Mouse (Mus musculus) cerebellum, adult 8-10 months (tissue): ENCODE results near the gene Lmod3.
A peak's percentile ranks its signal among the peaks of the same experiment; 100 is the strongest.

ENCODE experiments used
- DNase-seq: peaks from one replicate; pipeline ENCODE4 v3.0.0; 2022

Gene Lmod3

DNA sequence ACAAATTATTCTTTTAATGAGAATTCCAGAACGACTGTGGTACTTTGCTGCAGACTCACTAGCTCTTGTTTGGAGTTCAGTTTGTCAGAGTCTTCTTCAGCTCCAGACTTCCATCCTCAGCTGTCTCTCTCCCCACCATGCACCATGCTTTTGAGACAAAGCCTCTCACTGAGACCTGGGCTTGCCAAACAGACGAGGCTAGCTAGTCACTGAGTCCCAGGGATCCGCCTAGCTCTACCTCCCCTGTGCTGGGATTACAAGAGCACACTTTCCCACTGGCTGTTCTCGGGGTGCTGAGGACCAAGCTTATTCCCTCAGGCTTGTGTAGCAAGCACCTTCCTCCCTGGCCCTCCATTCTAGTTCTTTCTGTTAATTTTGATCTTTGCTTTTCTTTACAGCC, 29.0 kb downstream of the Lmod3 start:
- DNase-seq, result no peak

DNA sequence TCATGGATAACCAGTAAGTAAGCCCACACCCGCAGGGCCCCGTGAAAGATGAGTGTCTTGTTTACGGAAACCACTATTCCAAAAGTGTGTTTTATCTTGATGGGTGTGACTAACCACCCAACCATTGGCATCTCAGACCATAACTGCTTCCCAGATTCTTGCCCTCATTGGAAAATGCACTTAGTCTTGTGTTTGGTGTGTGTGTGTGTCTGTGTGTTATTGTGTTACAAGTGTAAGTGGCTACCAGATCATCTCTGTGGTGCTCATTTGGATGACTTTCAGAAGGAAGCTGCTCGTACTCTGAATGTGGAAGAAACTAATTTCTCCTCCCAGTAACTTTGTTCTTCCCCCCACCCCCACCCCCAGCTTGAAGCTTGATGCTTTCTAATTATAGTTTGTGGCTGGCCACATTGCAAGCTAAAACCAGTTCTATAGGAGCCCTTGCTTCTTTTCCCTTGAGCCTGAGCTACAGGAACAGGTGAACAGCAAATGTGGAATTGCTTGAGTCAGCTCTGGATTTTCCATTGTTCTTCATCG, 29.6 kb downstream of the Lmod3 start:
- no peak for DNase-seq

DNA sequence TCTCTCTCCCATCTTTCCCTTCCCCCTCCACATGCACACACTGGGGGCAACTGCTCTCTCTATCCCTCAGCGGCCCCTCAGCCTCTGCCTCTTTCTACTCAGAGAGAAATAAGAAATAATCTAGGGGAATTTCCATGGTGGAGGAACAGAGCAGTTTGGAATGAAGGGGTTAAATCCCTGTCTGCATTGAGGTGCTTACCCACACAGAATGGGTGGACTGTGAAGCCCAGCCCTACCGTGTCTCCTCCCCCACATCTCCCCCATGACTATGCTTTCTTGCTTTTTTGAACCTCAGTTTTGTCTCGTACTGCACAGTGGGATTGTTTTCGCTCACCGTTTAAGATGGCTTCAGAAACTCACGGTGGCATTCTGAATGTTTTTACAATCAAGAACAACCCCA, 30.2 kb downstream of the Lmod3 start:
- no peak for DNase-seq

DNA sequence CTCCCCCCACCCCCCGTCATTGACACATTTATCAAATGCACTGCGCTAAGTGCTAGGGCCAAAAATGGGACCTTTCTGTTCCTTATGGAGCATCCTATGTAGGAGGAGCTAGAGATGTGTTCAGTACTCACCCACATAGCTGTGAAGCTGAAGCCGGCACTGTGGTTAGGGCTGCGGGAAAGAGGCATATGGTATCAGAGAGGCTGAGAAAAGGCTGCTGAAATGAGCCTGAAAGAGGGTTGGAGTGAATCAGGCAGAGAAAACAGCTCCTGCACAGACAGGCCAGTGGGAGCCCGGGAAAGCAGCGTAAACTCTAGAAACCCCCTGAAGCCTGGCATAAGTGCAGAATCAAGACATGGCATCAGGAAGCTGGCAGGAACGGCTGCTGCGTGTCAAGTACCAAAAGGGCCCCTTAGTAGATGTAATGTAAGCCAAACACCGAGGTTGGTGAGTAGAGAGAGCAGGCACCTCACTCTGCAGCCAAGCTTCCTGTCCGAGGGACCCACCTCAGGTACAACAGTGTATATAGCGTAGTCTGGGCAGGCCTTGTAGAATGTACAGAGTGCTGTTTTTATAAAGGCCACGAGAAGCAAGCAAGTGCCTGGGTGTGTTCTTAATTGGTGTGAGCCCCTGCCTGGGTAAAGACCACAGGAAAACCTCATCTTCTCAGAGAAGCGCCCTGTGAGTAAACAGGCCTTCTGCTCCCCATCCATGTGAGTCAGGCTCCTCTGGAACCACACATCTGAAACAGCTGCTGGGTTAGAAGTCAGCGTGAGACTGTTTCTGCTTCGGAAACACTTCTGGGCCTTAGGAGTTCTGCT, 31.1 kb downstream of the Lmod3 start:
- DNase-seq, result no peak

DNA sequence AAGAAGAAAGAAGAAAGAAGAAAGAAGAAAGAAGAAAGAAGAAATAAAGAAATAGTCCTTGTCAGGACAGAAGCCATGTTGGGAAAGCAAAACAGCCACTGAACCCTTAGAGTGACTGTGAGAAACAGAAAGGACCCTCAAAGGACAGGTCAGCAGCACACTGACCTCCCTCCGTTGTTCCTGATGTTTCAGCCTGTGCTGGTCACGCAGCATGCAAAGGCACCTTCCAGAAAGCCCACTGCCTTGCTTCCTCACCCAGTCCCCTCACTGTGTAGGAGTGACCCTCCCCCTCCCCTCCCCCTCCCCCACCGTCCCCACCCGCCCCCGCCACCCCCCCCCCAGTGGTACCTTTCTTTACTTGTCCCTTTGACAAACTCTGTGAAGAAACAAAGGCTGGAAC, 31.9 kb downstream of the Lmod3 start:
- DNase-seq, result no peak

DNA sequence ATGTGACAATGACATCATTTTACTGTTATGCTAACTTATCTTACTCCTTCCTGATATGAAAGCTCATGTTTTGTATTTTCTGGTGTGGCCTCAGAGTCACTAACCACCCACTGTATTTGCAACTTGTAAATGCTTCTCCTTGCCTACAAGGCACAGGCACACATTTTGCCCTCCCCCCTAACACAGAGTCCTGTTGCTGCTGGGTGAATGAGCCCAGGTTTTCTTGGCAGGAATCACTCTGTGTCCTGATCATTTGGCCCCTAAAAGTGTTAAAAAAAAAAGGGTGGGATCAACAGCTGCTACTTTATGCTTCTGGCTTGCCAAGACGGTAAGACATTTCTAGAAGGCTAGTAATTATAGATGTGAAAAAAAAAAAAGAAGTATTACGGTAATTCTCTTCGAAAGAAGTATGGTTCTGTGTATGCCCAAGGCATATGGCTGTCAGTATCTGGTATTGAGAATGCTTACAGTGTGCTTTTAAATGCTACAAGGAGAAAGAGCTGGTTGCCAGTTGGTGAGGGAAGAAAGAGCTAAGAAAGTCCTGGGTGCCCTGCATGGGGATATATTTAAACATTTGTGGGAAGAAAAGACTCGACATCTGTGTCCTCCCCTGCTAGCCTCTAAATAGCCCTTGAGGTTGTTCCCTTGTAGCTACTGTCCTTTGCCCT, 36.3 kb downstream of the Lmod3 start:
- no peak for DNase-seq

DNA sequence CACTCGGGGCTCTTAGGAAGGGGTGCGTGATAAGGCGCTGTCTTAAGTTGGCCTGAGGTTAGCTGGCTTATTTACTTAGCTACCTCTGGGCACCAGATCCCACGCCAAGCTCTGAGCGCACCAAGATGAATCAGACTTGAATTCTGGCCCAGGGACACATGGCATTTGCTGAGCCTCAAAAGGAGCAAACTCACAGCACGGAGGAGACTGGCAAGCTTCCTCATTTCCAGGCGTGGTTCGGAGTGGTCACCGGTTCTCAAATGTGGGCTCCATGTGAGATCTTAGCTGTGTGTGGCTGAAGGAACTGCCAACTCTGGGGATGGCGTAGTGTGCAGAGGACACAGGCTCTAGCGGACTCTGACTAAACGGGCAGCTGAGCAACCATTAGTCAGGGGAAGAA, 40.6 kb downstream of the Lmod3 start:
- DNase-seq, result peak; percentile 66

DNA sequence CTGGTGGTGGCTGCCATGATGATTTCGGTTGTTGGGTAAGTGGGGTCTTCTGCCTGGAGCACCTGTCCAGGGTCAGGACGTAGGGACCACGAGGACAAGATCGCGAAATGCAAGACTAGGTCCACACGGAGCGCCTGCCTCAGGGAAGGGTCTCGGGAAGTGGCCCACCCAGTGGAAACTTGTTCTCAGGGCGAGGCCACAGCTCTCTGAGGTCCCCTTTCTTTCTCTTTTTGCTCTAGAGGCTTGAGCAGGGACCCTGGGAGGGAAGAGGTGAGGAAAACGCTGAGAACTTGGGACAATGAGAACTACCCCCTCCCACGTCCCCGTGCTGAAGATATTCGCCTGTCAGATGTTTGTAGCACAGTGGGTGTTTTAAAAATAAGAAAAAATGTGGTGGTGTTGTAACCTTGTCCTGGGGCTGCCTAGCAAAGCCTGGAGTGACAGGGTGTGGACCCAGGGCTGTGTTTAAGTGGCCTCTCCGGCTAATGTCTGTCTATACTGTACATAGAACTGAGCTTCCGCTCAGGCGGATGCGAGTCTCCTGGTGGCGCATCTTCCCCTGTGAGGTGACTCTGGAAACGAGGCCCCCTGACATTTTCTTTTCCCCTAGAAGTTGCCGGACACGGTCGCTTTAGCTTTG, 41.5 kb downstream of the Lmod3 start:
- peak; percentile 25 for DNase-seq

DNA sequence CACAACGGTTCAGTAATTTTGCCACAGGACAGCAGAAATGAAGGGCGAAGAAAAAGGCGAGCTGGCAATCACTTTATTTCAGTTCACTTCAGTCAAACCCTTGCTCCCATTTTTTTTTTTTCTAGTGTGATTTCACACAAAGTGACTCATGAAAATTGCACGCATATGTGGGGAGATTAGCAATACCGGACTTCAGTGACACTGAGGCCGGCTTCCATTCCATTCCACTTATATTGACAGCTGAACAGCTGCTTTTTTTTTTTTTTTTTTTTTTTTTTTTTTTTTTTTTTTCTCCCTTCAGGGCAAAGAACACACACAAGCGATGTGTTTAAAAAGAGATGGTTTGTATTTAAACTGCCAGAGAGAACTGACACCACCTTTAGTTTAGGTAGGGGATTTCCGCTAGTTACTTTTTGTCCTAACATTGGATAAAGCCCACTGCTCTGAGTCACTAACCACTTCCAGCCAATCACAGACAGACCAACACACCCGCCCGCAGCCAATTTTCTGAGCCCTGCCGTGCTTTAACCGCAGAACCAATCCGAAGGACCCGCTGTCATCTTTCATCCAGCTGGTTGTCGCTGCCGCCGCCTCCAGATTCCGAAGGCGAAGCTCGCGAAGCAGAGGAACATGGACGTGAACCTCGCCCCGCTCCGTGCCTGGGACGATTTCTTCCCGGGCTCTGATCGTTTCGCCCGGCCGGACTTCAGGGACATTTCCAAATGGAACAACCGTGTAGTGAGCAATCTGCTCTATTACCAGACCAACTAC, 42.2 kb downstream of the Lmod3 start, which contains the start of gene Arl6ip5:
Gene Arl6ip5, plus strand, starts transcription at position 499 of the 771 bp plus-strand sequence.
- peak; percentile 78 for DNase-seq

DNA sequence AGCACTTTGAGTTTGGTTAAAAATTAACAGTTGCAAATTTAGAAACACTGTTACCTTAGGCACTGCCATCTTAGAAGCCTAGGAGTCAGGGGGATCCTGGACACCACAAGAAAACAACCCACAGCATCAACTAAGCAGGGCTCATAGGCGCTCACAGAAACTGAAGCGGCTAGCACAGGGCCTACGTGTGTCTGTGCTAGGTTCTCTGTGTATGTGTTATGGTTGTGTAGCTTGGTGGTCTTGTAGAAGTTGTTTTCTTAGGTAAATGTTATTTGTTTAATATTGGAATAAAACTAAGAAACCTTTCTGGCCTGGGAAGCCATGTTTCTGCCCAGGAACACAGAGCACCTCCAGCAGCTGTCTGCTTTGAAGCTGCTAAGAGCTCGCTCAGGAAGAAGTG, 42.8 kb downstream of the Lmod3 start:
- no peak for DNase-seq

DNA sequence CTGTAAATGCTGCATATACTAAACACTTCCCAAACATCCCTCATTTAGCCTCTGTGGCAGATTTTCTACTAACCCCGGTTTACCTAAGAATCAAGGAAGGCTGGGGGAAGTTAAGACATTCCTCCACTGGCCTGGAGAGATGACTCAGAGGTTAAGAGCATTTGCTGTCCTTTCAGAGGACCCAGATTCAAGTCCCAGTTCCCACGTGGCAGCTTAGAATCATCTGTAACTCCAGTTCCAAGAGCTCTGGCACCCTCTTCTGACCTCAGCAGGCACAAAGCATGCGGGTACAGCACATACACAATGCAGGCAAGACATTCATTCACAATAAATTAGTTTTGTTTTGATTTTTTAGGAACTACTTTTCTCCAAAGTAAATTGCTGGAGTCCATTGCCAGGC, 43.4 kb downstream of the Lmod3 start:
- DNase-seq, result no peak

DNA sequence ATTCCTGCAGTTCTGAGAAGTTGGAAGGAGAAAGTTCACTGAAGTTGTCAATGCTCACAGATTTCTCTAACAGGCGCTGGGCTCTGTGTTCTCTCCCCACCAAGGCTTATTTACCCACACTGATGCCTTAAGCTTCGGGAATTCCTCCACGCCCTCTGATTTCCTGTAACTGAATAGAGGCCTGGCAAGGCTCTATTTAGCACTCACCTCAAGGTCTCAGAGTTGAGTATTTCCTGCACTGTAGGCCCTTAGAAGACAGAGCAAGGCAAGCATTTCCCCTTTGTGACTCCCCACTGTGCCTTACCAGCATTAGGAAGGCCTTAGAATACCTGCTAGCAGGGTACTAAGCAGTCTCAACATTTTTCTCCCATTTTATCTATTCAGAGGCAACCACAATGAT, 44.2 kb downstream of the Lmod3 start:
- DNase-seq, result no peak

DNA sequence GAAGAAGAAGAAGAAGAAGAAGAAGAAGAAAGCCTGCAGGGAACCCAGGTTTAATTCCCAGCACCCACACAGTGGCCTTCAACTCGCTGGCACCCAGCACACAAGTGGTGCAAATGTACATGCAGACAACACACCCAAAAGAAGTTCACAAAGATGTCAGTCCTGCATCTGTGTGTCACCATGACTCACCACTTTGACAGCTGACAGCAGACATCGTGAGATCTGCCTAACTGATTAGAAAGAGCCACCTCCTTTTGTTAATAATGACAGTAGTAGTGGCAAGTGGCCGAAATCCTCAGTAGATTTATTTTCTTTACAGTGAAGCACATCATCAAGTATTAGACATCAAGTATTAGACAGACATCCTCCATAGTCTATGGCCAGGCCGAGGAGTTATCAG, 45.5 kb downstream of the Lmod3 start:
- DNase-seq, result no peak

DNA sequence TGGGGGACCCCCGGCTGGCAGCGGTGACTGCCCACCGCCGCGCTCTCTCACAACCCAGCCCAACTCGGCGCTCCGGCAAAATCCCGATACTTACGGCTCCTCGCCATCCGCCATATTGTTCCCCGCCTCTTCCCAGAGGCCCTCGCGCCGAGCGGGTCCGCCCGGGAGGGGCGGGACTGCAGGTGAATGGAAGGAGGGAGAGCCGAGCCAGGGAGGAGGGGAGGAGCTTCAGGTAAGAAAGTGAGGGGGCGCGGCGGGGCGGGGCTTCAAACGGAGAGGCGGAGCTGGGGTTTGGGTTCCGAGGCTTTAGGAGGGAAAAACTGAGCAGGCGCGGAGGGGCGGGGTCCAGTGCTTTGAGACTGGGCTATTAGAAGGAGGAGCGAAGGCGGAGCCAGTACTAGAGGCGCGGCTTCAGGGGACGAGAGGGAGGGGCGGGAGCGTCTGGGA, 47.1 kb downstream of the Lmod3 start, which contains the start of gene Uba3:
Gene Uba3, minus strand, starts transcription at position 209 of the 447 bp plus-strand sequence.
- peak; percentile 100 for DNase-seq

DNA sequence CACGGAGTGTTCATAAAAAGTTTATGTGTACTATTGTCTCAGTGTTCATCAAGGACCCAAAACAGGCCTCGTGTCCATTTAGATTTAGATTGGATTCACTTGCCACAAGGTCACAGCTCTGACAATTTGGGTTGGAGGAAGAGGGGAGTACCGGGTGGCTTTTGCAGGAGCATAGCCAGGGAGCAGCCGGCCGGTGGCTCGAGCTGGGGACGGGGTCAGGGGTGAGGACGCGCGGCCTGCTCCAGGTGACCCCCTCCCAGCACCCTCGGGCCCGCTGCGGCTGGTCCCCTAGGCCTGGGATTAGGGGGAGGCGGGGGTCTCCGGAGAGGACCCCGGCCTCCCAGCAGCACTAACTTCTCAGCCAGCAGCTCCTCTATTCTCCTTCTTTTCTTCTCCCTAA, 47.6 kb downstream of the Lmod3 start:
- DNase-seq, result peak; percentile 54

DNA sequence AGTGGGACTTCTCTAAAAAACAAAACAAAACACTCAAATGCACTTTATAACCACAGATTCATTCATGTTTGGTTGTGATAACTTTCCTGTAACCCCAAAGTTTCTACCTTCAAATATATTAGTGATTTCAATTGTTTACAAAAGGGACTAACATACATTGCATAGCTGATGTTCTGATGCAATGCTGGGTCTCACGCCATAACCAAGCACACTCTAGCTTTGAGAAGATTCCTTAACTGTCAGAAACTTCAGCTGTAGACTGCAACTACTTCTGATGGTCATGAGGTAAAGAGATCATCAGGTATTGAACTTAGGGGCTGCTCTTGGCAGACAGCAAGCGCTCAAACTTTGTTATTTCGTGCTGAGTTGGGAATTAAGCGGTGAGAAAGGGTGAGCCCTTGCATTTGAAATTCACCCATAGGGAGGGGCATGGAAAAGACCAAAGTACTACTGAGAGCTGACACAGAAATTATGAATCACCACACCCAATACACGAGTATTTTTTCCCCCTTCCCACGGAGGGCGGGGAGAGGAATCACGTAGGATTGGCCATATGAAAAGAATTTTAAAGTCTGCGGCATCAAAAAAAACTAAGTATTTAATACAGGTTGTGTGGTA, 48.2 kb downstream of the Lmod3 start:
- DNase-seq, result no peak

DNA sequence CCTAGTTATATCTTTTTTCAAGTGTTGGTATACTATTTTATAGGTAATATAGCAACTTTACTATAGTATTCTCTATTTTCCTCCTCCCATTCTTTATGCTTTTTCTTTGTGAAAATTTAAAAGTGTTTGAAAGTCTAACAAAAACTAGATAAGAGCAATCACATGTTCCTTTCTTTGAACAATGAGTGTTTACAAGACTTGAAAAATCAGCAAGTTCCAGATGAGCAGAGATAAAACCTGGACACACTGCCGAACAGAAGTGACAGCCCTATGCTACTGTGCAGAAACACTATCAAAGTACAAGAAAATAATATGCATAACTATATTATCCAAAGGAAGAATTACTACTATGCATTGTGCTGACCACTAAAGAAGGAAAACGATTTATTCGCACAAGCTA, 50.1 kb downstream of the Lmod3 start:
- DNase-seq, result no peak

DNA sequence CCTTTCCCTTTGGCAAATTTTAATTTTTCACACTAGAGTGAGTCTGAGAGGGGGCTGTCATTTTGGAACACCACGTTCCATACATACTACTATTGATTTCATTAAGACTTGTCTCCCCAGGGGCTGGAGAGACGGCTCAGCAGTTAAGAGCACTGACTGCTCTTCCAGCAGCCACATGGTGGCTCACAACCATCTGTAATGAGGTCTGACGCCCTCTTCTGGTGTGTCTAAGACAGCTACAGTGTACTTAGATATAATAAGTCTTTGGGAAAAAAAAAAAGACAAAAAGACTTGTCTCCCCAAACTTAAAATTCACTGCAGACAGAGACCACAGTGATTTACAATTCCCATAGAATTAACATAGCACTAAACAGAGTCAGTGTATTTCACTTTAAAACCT, 52.1 kb downstream of the Lmod3 start:
- no peak for DNase-seq
